Mouse (Mus musculus) testis, adult 10 weeks (tissue): ENCODE measurements around the gene Cox15. TPM values are rescaled to one million over a fixed set of nuclear protein-coding genes. Genes with fewer than 3 reads are reported as not detected.

ENCODE experiments used
- polyA plus RNA-seq: library from polyadenylated mRNA; stranded (reverse); fragments of 350-450 nt; fragmentation: Illumina TruSeq; extraction: RNeasy Lipid Tissue Mini Kit (QIAGEN cat#74804); gene quantifications from one replicate; pipeline ENCODE4 v1.2.3, GENCODE M21; 2014; ENCODE audit warnings: low read depth, low replicate concordance

The Cox15 gene
- 3.9 TPM for polyA plus RNA-seq

GRCm38 (mm10) chr19:43752489-43753225, at the start of gene Cox15, which contains the start of gene Cutc:
TSS of gene Cox15 (minus strand) at chr19:43753000.
TSS of gene Cutc (plus strand) at chr19:43752996.

GRCm38 (mm10) chr19:43781980-43782379, 29.2 kb upstream of the Cox15 start, which contains the start of gene Abcc2:
TSS of gene Abcc2 (plus strand) at chr19:43782192.

GRCm38 (mm10) chr19:43689419-43690246, 63.2 kb downstream of the Cox15 start, which contains the start of gene Entpd7:
TSS of gene Entpd7 (plus strand) at chr19:43689672.

Other genes starting within 250 kb of the Cox15 start
- 2.8 TPM for gene Got1, start 228.4 kb downstream of the Cox15 start, polyA plus RNA-seq
- not detected for gene Nkx2-3, start 140.7 kb downstream of the Cox15 start, polyA plus RNA-seq
- 5.7 TPM for gene Slc25a28, start 78.1 kb downstream of the Cox15 start, polyA plus RNA-seq
- gene Entpd7, start 63.3 kb downstream of the Cox15 start, polyA plus RNA-seq = 0.55 TPM
- gene Cutc, start within 50 bp of the Cox15 start, polyA plus RNA-seq = 72.9 TPM
- gene Abcc2, start 29.2 kb upstream of the Cox15 start, polyA plus RNA-seq = 0.34 TPM
- gene Dnmbp, start 187.2 kb upstream of the Cox15 start, polyA plus RNA-seq = 4.2 TPM
- gene Cpn1, start 233.6 kb upstream of the Cox15 start, polyA plus RNA-seq = 0.91 TPM